Mouse (Mus musculus) heart, adult 2 months (tissue): Measurements from ENCODE around the gene Stam.

ENCODE experiments used
- CTCF ChIP-seq: fragments of 200-600 bp; IDR thresholded peaks from 2 replicates; pipeline ENCODE4 v1.8.1; 2022; ENCODE audit warnings: antibody characterized with exemption, mild to moderate bottlenecking, moderate library complexity
- POLR2A ChIP-seq: fragments of 200-500 bp; IDR thresholded peaks from 2 replicates; pipeline ENCODE4 v1.6.1; 2011; ENCODE audit warnings: mild to moderate bottlenecking, low read depth, low read length, control low read depth; ENCODE audit not compliant: insufficient read depth

GRCm38 (mm10) chr2:14150829-14151228 is 76.9 kb downstream of the Stam start:
- TF ChIP-seq CTCF (peak; percentile 45), POLR2A (no peak)
